Mouse (Mus musculus): Measurements from ENCODE around the gene Trabd.

- no peak for TF ChIP-seq GATA1 (IDR thresholded peaks at IDR 0.05; ENCODE audit: borderline replicate concordance, low read length)
- TF ChIP-seq FLI1 (IDR thresholded peaks at IDR 0.05; ENCODE audit: low read length), result peak; percentile 83
Measured at GRCm38 (mm10) chr15:89088607-89089247, 13.8 kb downstream of the Trabd start, which contains the start of gene Selenoo.
